Mouse (Mus musculus) hematopoietic stem cell, adult 5-6 weeks (primary cell): ENCODE measurements around the gene Gchfr. TPM values are rescaled to one million over a fixed set of nuclear protein-coding genes. Genes with fewer than 3 reads are reported as not detected.
A peak's percentile ranks its signal among the peaks of the same experiment; 100 is the strongest.

Experiments
- ATAC-seq, 2 experiments: fragments of 125-278 bp in 1 of 2; replicated peaks in 1 of 2; 2 replicates each; pipeline ENCODE4 v1.8.0; 2016 to 2017; ENCODE audit warnings: inconsistent platforms in 2 of 2, mild to moderate bottlenecking in 2 of 2, moderate number of reproducible peaks in 2 of 2, low read depth in 1 of 2, moderate TSS enrichment in 1 of 2; ENCODE audit not compliant: low FRiP score in 2 of 2, poor library complexity in 2 of 2, severe bottlenecking in 2 of 2, insufficient read depth in 1 of 2, low TSS enrichment in 1 of 2
- total RNA-seq: library from RNA; stranded (forward); fragments of 172-1452, 232-1000 nt; gene quantifications from 2 replicates; pipeline ENCODE4 v1.2.3, GENCODE M21; 2017

Gene Gchfr
- total RNA-seq, 1 experiment from 2014 or later, result 2.2 TPM

- ATAC-seq, result no peak
These were observed 35.4 kb downstream of the Gchfr start for GRCm38 (mm10) chr2:119202914-119203453.

DNA sequence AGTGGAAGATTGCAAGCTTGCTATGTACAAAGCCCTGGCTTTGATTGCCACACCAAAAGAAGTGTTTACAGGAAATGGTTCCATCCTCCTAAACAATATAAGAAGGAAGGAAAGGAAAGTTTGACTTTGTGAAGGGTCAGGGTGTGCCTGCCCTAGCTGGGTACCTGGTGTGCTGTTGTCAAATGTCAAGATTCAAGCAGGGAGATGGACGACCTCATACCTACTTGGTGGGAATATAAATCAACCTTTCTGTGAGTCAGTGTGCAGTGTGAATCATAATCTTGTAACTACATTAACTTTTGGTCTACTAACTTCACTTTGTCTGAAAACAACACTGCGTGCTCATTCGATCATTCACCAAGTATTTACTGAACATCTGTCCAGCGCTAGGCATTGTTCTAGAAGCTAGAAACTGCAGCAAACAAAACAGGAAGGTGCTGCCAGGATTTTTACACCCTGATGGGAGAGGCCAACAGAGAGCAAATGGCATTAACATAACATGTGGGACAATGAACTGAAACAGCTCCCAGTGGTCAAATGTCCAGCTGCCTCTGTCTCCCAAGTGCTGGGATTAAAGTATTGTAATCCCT is 36.4 kb downstream of the Gchfr start:
- no peak for ATAC-seq

GRCm38 (mm10) chr2:119207961-119208343 is 40.4 kb downstream of the Gchfr start:
- peak; percentile 1; a peak in 1 of 4 replicates for ATAC-seq

- peak; percentile 98 to 99 for ATAC-seq
These were observed 41.0 kb downstream of the Gchfr start, which contains the start of the genes Zfyve19 and Dnajc17 for GRCm38 (mm10) chr2:119208344-119209175. Gene Zfyve19 (plus strand): TSS chr2:119208617. Gene Dnajc17 (minus strand): TSS chr2:119208795.

DNA sequence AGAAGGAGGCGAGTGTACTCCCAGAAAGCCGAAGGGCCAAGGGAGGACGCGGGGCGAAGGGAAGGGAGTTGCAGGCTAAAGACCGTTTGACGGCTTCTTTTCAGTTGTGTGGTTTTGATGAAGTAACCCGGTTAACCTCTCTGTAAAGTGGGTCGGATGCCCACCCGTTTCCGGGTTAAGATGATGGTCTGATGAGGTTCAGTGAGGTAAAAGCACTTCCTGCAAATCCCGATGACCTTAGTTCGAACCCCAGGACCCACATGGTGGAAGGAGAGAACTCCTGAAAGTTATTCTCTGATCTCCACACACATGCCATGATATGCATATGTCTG is 41.6 kb downstream of the Gchfr start:
- ATAC-seq, result peak in 1 of 2 experiments; percentile 9; a peak in 1 of 4 replicates

Other genes with a start within 250 kb of the Gchfr start
- 4.0 and 4.5 TPM in 2 replicates for gene Chst14, start 241.3 kb upstream of the Gchfr start, total RNA-seq
- gene Ccdc32, start 138.4 kb upstream of the Gchfr start, total RNA-seq, result 8.0 and 16.3 TPM in 2 replicates
- 18.7 and 22.1 TPM in 2 replicates for gene Rpusd2, start 133.0 kb upstream of the Gchfr start, total RNA-seq
- gene Knl1, start 120.7 kb upstream of the Gchfr start, total RNA-seq, result 52.0 and 56.7 TPM in 2 replicates
- 16.8 and 29.0 TPM in 2 replicates for gene Rad51, start 55.0 kb upstream of the Gchfr start, total RNA-seq
- 35.9 and 38.9 TPM in 2 replicates for gene Rmdn3, start 10.7 kb upstream of the Gchfr start, total RNA-seq
- gene Gm14137, start 6.7 kb downstream of the Gchfr start, total RNA-seq, result not detected in 2 replicates
- gene Zfyve19, start 40.8 kb downstream of the Gchfr start, total RNA-seq, result 47.1 and 53.7 TPM in 2 replicates
- 37.1 and 64.7 TPM in 2 replicates for gene Dnajc17, start 41.0 kb downstream of the Gchfr start, total RNA-seq
- not detected in 2 replicates for gene Ppp1r14d, start 62.1 kb downstream of the Gchfr start, total RNA-seq
- 8.1 and 13.0 TPM in 2 replicates for gene Spint1, start 69.6 kb downstream of the Gchfr start, total RNA-seq
- gene Rhov, start 103.5 kb downstream of the Gchfr start, total RNA-seq, result 0.31 TPM in 1 of 2 replicates, not detected in the other
- gene Vps18, start 121.0 kb downstream of the Gchfr start, total RNA-seq, result 14.8 and 23.0 TPM in 2 replicates
- gene Dll4, start 158.0 kb downstream of the Gchfr start, total RNA-seq, result 0.13 and 0.25 TPM in 2 replicates
- 0.40 TPM in 1 of 2 replicates, not detected in the other for gene Chac1, start 183.5 kb downstream of the Gchfr start, total RNA-seq